Mouse (Mus musculus) urinary bladder, postnatal 10 days (tissue): ENCODE data around the gene Necap2.

Experiments
- DNase-seq: peaks from one replicate; pipeline ENCODE4 v3.0.0; 2022; ENCODE audit warnings: low spot score

Gene Necap2

GRCm38 (mm10) chr4:141073661-141074060 is 4.5 kb downstream of the Necap2 start:
- DNase-seq, result no peak

GRCm38 (mm10) chr4:141072502-141072901 is 5.7 kb downstream of the Necap2 start:
- DNase-seq, result no peak

- DNase-seq, result no peak
Measured at GRCm38 (mm10) chr4:141069731-141070130, 8.4 kb downstream of the Necap2 start.

GRCm38 (mm10) chr4:141068655-141069054 is 9.5 kb downstream of the Necap2 start:
- no peak for DNase-seq

GRCm38 (mm10) chr4:141067516-141068046 is 10.6 kb downstream of the Necap2 start:
- DNase-seq, result no peak

- no peak for DNase-seq
Measured at GRCm38 (mm10) chr4:141066709-141067515, 11.2 kb downstream of the Necap2 start.

- DNase-seq, result no peak
Measured at GRCm38 (mm10) chr4:141065123-141065522, 13.0 kb downstream of the Necap2 start.

GRCm38 (mm10) chr4:141064104-141064659 is 14.0 kb downstream of the Necap2 start:
- no peak for DNase-seq

GRCm38 (mm10) chr4:141060426-141061301 is 17.5 kb downstream of the Necap2 start, which contains the start of gene Crocc:
Gene Crocc (minus strand): TSS chr4:141060550.
- DNase-seq, result peak; percentile 99

- no peak for DNase-seq
Measured at GRCm38 (mm10) chr4:141059616-141060425, 18.3 kb downstream of the Necap2 start.

GRCm38 (mm10) chr4:141058835-141059234 is 19.3 kb downstream of the Necap2 start:
- no peak for DNase-seq

- no peak for DNase-seq
Measured at GRCm38 (mm10) chr4:141056970-141057369, 21.2 kb downstream of the Necap2 start.

- DNase-seq, result no peak
Measured at GRCm38 (mm10) chr4:141053568-141054161, 24.5 kb downstream of the Necap2 start.

GRCm38 (mm10) chr4:141053138-141053537 is 25.0 kb downstream of the Necap2 start:
- DNase-seq, result no peak

GRCm38 (mm10) chr4:141052442-141052841 is 25.7 kb downstream of the Necap2 start:
- no peak for DNase-seq

- no peak for DNase-seq
Measured at GRCm38 (mm10) chr4:141049476-141049835, 28.7 kb downstream of the Necap2 start.

GRCm38 (mm10) chr4:141048810-141049475 is 29.2 kb downstream of the Necap2 start:
- no peak for DNase-seq

GRCm38 (mm10) chr4:141044816-141045215 is 33.3 kb downstream of the Necap2 start:
- DNase-seq, result no peak

- no peak for DNase-seq
Measured at GRCm38 (mm10) chr4:141041117-141041516, 37.0 kb downstream of the Necap2 start.
